In genomic region chr6:146973406-146973805, GRCm38 (mm10) we compare ENCODE assay signal across 23 mouse cellular contexts. TPM values are rescaled to one million over a fixed set of nuclear protein-coding genes. Genes with fewer than 3 reads are reported as not detected.
DNase-seq lines count a peak whose midpoint lies in the region; ATAC-seq and TF ChIP-seq lines count a peak whose summit lies in the region.
"Had no signal": no experiment of that assay in that cellular context is flagged by ENCODE, and none has a peak within 500 bp of the region (broad histone marks: within the 10 kb centered on the region; RNA-seq: fewer than 3 reads in every experiment).

No protein-coding gene starts in this region.

- no peaks in the 10 kb centered on the region for H3K9me3 ChIP-seq in intestine, embryonic 15.5 days
- H3K9me3 ChIP-seq in intestine, postnatal 0 days (ENCODE audit: control insufficient read depth) = no peaks in the 10 kb centered on the region
- H3K9me3 ChIP-seq in kidney, embryonic 16.5 days (ENCODE audit: low read length) = no peaks in the 10 kb centered on the region
- H3K9me3 ChIP-seq in hindbrain, embryonic 10.5 days = no peaks in the 10 kb centered on the region
- H3K9me3 ChIP-seq: embryonic facial prominence, embryonic 13.5 days; forebrain, embryonic 15.5 days; heart, embryonic 12.5 days had no signal

- H3K9ac ChIP-seq in intestine, embryonic 15.5 days = no peak overlapping the region
- no peak overlapping the region for H3K9ac ChIP-seq in intestine, postnatal 0 days (ENCODE audit: low read depth, low read length)
- H3K9ac ChIP-seq in kidney, embryonic 16.5 days (replicated peaks; ENCODE audit: low read length) = no peak overlapping the region
- H3K9ac ChIP-seq: embryonic facial prominence, embryonic 13.5 days; forebrain, embryonic 15.5 days; heart, embryonic 12.5 days had no signal

- H3K27me3 ChIP-seq in intestine, embryonic 15.5 days (replicated peaks) = no peaks in the 10 kb centered on the region
- no peaks in the 10 kb centered on the region for H3K27me3 ChIP-seq in intestine, postnatal 0 days (replicated peaks; ENCODE audit: control insufficient read depth, insufficient read depth, low read length)
- no peaks in the 10 kb centered on the region for H3K27me3 ChIP-seq in kidney, embryonic 16.5 days (ENCODE audit: insufficient read depth, low read length)
- no peaks in the 10 kb centered on the region for H3K27me3 ChIP-seq in hindbrain, embryonic 10.5 days (ENCODE audit: insufficient read depth, poor library complexity, severe bottlenecking)
- H3K27me3 ChIP-seq: embryonic facial prominence, embryonic 13.5 days; forebrain, embryonic 15.5 days; heart, embryonic 12.5 days; Patski had no signal

- peak; percentile 26 to 55 for DNase-seq in adrenal gland, postnatal 36 days
- DNase-seq in adrenal gland, adult 18-20 months (ENCODE audit: low spot score in 2 of 2) = no peak
- DNase-seq in 3134 (ENCODE audit: extremely low read depth, insufficient read length, low spot score) = peak; percentile 50
- peak; percentile 36 for DNase-seq in 3T3-L1 (ENCODE audit: low read depth, low spot score)
- no peak for DNase-seq in hindbrain, embryonic 10.5 days (ENCODE audit: low spot score)
- DNase-seq: cerebellum, adult 18-20 months; cerebellum, adult 9-11 months; cerebellum, postnatal 36 days; heart, adult 2 months; kidney, adult 8-10 months had no signal

- TF ChIP-seq CTCF in intestine, postnatal 0 days (IDR thresholded peaks at IDR 0.05; ENCODE audit: low read depth) = no peak

- peak; percentile 35; the same call in 1 of the 2 replicates for ATAC-seq in intestine, embryonic 15.5 days
- ATAC-seq in intestine, postnatal 0 days = no peak
- ATAC-seq in kidney, embryonic 16.5 days (ENCODE audit: low FRiP score, low TSS enrichment) = no peak
- ATAC-seq: activated CD4-positive, CD25-positive, alpha-beta regulatory T cell, adult 4 months; forebrain, embryonic 15.5 days; hindbrain, postnatal 0 days; Patski had no signal

- H3K4me3 ChIP-seq in intestine, embryonic 15.5 days (replicated peaks) = no peak overlapping the region
- no peak overlapping the region for H3K4me3 ChIP-seq in intestine, postnatal 0 days (ENCODE audit: low read depth, low read length)
- no peak overlapping the region for H3K4me3 ChIP-seq in kidney, embryonic 16.5 days (ENCODE audit: low read length)
- H3K4me3 ChIP-seq in hindbrain, embryonic 10.5 days = no peak overlapping the region
- H3K4me3 ChIP-seq: embryonic facial prominence, embryonic 13.5 days; forebrain, embryonic 15.5 days; heart, adult 2 months; heart, embryonic 12.5 days had no signal

- H3K4me1 ChIP-seq in intestine, embryonic 15.5 days (replicated peaks) = peaks cover 4% of the 10 kb centered on the region; the same call in 1 of the 2 replicates
- H3K4me1 ChIP-seq in intestine, postnatal 0 days (replicated peaks; ENCODE audit: control insufficient read depth, insufficient read depth, low read length) = no peaks in the 10 kb centered on the region
- 0 out of 2 replicates have a peak, but pooled peaks cover 4% of the 10 kb centered on the region for H3K4me1 ChIP-seq in kidney, embryonic 16.5 days (ENCODE audit: insufficient read depth, low read length)
- no peaks in the 10 kb centered on the region for H3K4me1 ChIP-seq in hindbrain, embryonic 10.5 days (replicated peaks)

- no peak overlapping the region for H3K4me2 ChIP-seq in intestine, embryonic 15.5 days (replicated peaks)
- no peak overlapping the region for H3K4me2 ChIP-seq in intestine, postnatal 0 days (replicated peaks; ENCODE audit: low read depth)
- H3K4me2 ChIP-seq in kidney, embryonic 16.5 days (replicated peaks; ENCODE audit: low read depth, low read length) = no peak overlapping the region
- H3K4me2 ChIP-seq: embryonic facial prominence, embryonic 13.5 days; forebrain, embryonic 15.5 days; heart, embryonic 12.5 days had no signal

- no peaks in the 10 kb centered on the region for H3K36me3 ChIP-seq in intestine, embryonic 15.5 days
- H3K36me3 ChIP-seq in intestine, postnatal 0 days (ENCODE audit: control insufficient read depth, insufficient read depth) = peaks cover 16% of the 10 kb centered on the region; the same call in 1 of the 2 replicates
- H3K36me3 ChIP-seq in kidney, embryonic 16.5 days (ENCODE audit: insufficient read depth, low read length) = peaks cover 9% of the 10 kb centered on the region; the same call in 1 of the 2 replicates
- H3K36me3 ChIP-seq in hindbrain, embryonic 10.5 days = no peaks in the 10 kb centered on the region
- H3K36me3 ChIP-seq: forebrain, embryonic 15.5 days had no signal

- WGBS in intestine, embryonic 15.5 days = 46% methylated on average over 2 of the region's 2 CpGs
- WGBS in intestine, postnatal 0 days = 63% methylated on average over 2 of the region's 2 CpGs
- WGBS in kidney, embryonic 16.5 days = 55% methylated on average over 2 of the region's 2 CpGs
- 71% methylated on average over 2 of the region's 2 CpGs for WGBS in hindbrain, embryonic 10.5 days

- H3K27ac ChIP-seq in intestine, embryonic 15.5 days = no peak overlapping the region
- no peak overlapping the region for H3K27ac ChIP-seq in intestine, postnatal 0 days (ENCODE audit: low read depth, low read length)
- no peak overlapping the region for H3K27ac ChIP-seq in kidney, embryonic 16.5 days (ENCODE audit: low read length)
- H3K27ac ChIP-seq in hindbrain, embryonic 10.5 days = no peak overlapping the region
- H3K27ac ChIP-seq: embryonic facial prominence, embryonic 13.5 days; forebrain, embryonic 15.5 days; heart, adult 2 months; hindbrain, postnatal 0 days had no signal

RNA-seq across cellular contexts. Expression of gene 1700034J05Rik, which starts 19.2 kb away (rescaled TPM):
- total RNA-seq in adrenal gland, postnatal 36 days (2021) = not detected
- total RNA-seq in adrenal gland, adult 18-20 months (2021) = not detected
- polyA plus RNA-seq in intestine, embryonic 15.5 days (2015; fragmentation: Nextera tagmentation; extraction: Ambion mirVana) = 0.10 and 0.21 TPM in 2 replicates
- polyA plus RNA-seq in intestine, postnatal 0 days (2015; fragmentation: Nextera tagmentation; extraction: Ambion mirVana) = 0.24 TPM in 1 of 2 replicates, not detected in the other
- 0.17 and 0.37 TPM in 2 replicates for polyA plus RNA-seq in kidney, embryonic 16.5 days (2015; fragmentation: Nextera tagmentation; extraction: Ambion mirVana)
- 0.14 and 0.32 TPM in 2 replicates for polyA plus RNA-seq in hindbrain, embryonic 10.5 days (2016; fragmentation: Nextera tagmentation; extraction: Ambion mirVana)
- total RNA-seq: gastrocnemius, adult 8-10 months; gastrocnemius, postnatal 4 days; heart, adult 2 months; heart, postnatal 25 days; hindbrain, postnatal 0 days; MEL had no signal
- polyA plus RNA-seq: activated CD4-positive, CD25-positive, alpha-beta regulatory T cell, adult 4 months; forebrain, embryonic 15.5 days; heart, adult 2 months; hindbrain, postnatal 0 days; Patski had no signal

RNA-seq across cellular contexts. Expression of gene Rep15, which starts 59.0 kb away (rescaled TPM):
- total RNA-seq in adrenal gland, postnatal 36 days (2021) = 1 to 10 TPM; 1.2 to 1.4 TPM
- total RNA-seq in adrenal gland, adult 18-20 months (2021) = under 1 TPM; 0.66 to 0.99 TPM
- 5.7 and 6.7 TPM in 2 replicates for polyA plus RNA-seq in intestine, embryonic 15.5 days (2015; fragmentation: Nextera tagmentation; extraction: Ambion mirVana)
- 10.4 and 11.7 TPM in 2 replicates for polyA plus RNA-seq in intestine, postnatal 0 days (2015; fragmentation: Nextera tagmentation; extraction: Ambion mirVana)
- polyA plus RNA-seq in kidney, embryonic 16.5 days (2015; fragmentation: Nextera tagmentation; extraction: Ambion mirVana) = 0.85 and 1.1 TPM in 2 replicates
- polyA plus RNA-seq in hindbrain, embryonic 10.5 days (2016; fragmentation: Nextera tagmentation; extraction: Ambion mirVana) = 0.50 and 0.97 TPM in 2 replicates
- total RNA-seq: hindbrain, postnatal 0 days had no signal

Comparison
In these comparisons a context has a peak if more than half of its experiments do, and no peak if none do; other contexts are left out.
1. DNase-seq: peak in adrenal gland, postnatal 36 days (2 of 2), 3134 (single experiment) and 3T3-L1 (single experiment); none in adrenal gland, adult 18-20 months (0 of 2) and hindbrain, embryonic 10.5 days (single experiment).